Comparison of ENCODE assay signal across 18 mouse cellular contexts in the genomic region with DNA sequence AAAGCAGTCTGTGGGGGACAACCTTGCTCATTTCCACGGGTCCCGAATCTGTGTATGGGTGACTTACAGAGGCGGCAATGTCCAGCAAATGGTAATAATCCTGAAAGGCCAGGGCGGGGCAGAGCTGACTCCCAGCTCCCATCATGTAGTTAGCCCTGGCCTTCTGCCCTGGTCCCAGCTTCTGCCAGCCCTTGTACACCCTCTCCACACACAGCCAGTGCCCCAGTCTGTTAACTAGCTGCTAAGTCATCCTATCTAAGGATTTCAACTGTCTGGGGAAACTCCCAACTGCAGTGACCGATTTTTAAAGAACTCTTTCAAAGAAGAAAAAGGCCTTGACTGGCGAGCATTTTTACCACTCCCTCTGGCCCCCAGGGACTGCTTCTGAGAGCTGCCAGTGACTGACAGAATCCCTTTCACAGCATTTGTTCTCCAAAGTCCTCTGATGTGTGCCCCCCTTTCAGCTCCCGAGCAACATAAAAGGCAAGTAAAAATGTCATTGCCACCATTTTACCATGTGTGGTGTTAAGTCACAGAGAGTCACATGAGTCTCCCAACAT. TPM values are rescaled to one million over a fixed set of nuclear protein-coding genes. Genes with fewer than 3 reads are reported as not detected.
A peak's percentile ranks its signal among the peaks of the same experiment; 100 is the strongest.
DNase-seq lines count a peak whose midpoint lies in the region; ATAC-seq and TF ChIP-seq lines count a peak whose summit lies in the region.
"Had no signal": no experiment of that assay in that cellular context is flagged by ENCODE, and none has a peak within 500 bp of the region (broad histone marks: within the 10 kb centered on the region; RNA-seq: fewer than 3 reads in every experiment).

No protein-coding gene starts in this region.

- H3K9me3 ChIP-seq in hindbrain, embryonic 14.5 days (ENCODE audit: control insufficient read depth, low read length) = no peaks in the 10 kb centered on the region
- H3K9me3 ChIP-seq in hindbrain, embryonic 11.5 days (ENCODE audit: control insufficient read depth, low read length) = no peaks in the 10 kb centered on the region
- no peaks in the 10 kb centered on the region for H3K9me3 ChIP-seq in midbrain, embryonic 13.5 days
- H3K9me3 ChIP-seq in forebrain, embryonic 15.5 days = no peaks in the 10 kb centered on the region
- H3K9me3 ChIP-seq: embryonic facial prominence, embryonic 13.5 days; hindbrain, embryonic 15.5 days had no signal

- H3K4me1 ChIP-seq in hindbrain, embryonic 14.5 days (replicated peaks; ENCODE audit: control insufficient read depth, insufficient read depth, low read length) = peaks cover 8% of the 10 kb centered on the region
- H3K4me1 ChIP-seq in hindbrain, embryonic 11.5 days (replicated peaks; ENCODE audit: control insufficient read depth, insufficient read depth, low read length) = no peaks in the 10 kb centered on the region; the same call in 1 of the 2 replicates
- H3K4me1 ChIP-seq in midbrain, embryonic 13.5 days (replicated peaks) = peaks cover 28% of the 10 kb centered on the region
- H3K4me1 ChIP-seq in forebrain, embryonic 15.5 days = 0 out of 2 replicates have a peak, but pooled peaks cover 4% of the 10 kb centered on the region

- 40% methylated on average over 7 of the region's 7 CpGs for WGBS in hindbrain, embryonic 14.5 days
- WGBS in hindbrain, embryonic 11.5 days = 45% methylated on average over 7 of the region's 7 CpGs
- WGBS in midbrain, embryonic 13.5 days = 32% methylated on average over 7 of the region's 7 CpGs
- 46% methylated on average over 7 of the region's 7 CpGs for WGBS in forebrain, embryonic 15.5 days

- no peak for TF ChIP-seq POLR2A in brain, embryonic 14.5 days (IDR thresholded peaks at IDR 0.05; ENCODE audit: borderline replicate concordance, extremely low read depth, insufficient read depth, insufficient read length, poor library complexity, severe bottlenecking)

- 0 out of 2 replicates have a peak overlapping the region, but pooled peaks have one; percentile 5 for H3K9ac ChIP-seq in hindbrain, embryonic 14.5 days
- H3K9ac ChIP-seq in hindbrain, embryonic 11.5 days (ENCODE audit: low read depth, low read length) = no peak overlapping the region
- H3K9ac ChIP-seq in midbrain, embryonic 13.5 days (replicated peaks) = peak overlapping the region; percentile 7; the same call in 1 of the 2 replicates
- no peak overlapping the region for H3K9ac ChIP-seq in forebrain, embryonic 15.5 days (replicated peaks)
- H3K9ac ChIP-seq: embryonic facial prominence, embryonic 13.5 days; forebrain, postnatal 0 days; hindbrain, embryonic 15.5 days had no signal

- H3K36me3 ChIP-seq in hindbrain, embryonic 14.5 days (replicated peaks; ENCODE audit: control insufficient read depth, insufficient read depth) = no peaks in the 10 kb centered on the region
- no peaks in the 10 kb centered on the region for H3K36me3 ChIP-seq in hindbrain, embryonic 11.5 days (ENCODE audit: control insufficient read depth, insufficient read depth, low read length)
- H3K36me3 ChIP-seq in midbrain, embryonic 13.5 days = no peaks in the 10 kb centered on the region
- no peaks in the 10 kb centered on the region for H3K36me3 ChIP-seq in forebrain, embryonic 15.5 days
- H3K36me3 ChIP-seq: embryonic facial prominence, embryonic 13.5 days; hindbrain, embryonic 15.5 days had no signal

- no peak for TF ChIP-seq CTCF in brain, embryonic 14.5 days (IDR thresholded peaks at IDR 0.05; ENCODE audit: borderline replicate concordance, extremely low read depth, insufficient read depth, insufficient read length)

- H3K27me3 ChIP-seq in hindbrain, embryonic 14.5 days (ENCODE audit: control insufficient read depth, insufficient read depth, low read length) = no peaks in the 10 kb centered on the region
- H3K27me3 ChIP-seq in hindbrain, embryonic 11.5 days (ENCODE audit: control insufficient read depth, insufficient read depth, low read length) = no peaks in the 10 kb centered on the region
- 0 out of 2 replicates have a peak, but pooled peaks cover 2% of the 10 kb centered on the region for H3K27me3 ChIP-seq in midbrain, embryonic 13.5 days
- no peaks in the 10 kb centered on the region for H3K27me3 ChIP-seq in forebrain, embryonic 15.5 days
- H3K27me3 ChIP-seq: hindbrain, embryonic 15.5 days had no signal

- no peak overlapping the region for H3K4me3 ChIP-seq in hindbrain, embryonic 14.5 days (replicated peaks; ENCODE audit: low read length)
- no peak overlapping the region for H3K4me3 ChIP-seq in hindbrain, embryonic 11.5 days (ENCODE audit: low read depth, low read length)
- no peak overlapping the region for H3K4me3 ChIP-seq in midbrain, embryonic 13.5 days (replicated peaks)
- no peak overlapping the region for H3K4me3 ChIP-seq in forebrain, embryonic 15.5 days
- H3K4me3 ChIP-seq: embryonic facial prominence, embryonic 13.5 days; hindbrain, embryonic 15.5 days; layer of hippocampus, adult 2 months; megakaryocyte, embryonic 14.5 days had no signal

- intact Hi-C loops in gastrocnemius, postnatal 36 days (cut with DNase I) = no loop called here

- H3K27ac ChIP-seq in hindbrain, embryonic 14.5 days = no peak overlapping the region
- H3K27ac ChIP-seq in hindbrain, embryonic 11.5 days (ENCODE audit: low read depth, low read length) = no peak overlapping the region
- no peak overlapping the region for H3K27ac ChIP-seq in midbrain, embryonic 13.5 days
- H3K27ac ChIP-seq in forebrain, embryonic 15.5 days (replicated peaks) = no peak overlapping the region
- H3K27ac ChIP-seq: embryonic facial prominence, embryonic 13.5 days; hindbrain, embryonic 15.5 days; layer of hippocampus, adult 2 months had no signal

- no peak for ATAC-seq in hindbrain, embryonic 14.5 days (ENCODE audit: low FRiP score)
- no peak for ATAC-seq in hindbrain, embryonic 11.5 days (ENCODE audit: low FRiP score)
- peak; percentile 25; the same call in 1 of the 2 replicates for ATAC-seq in midbrain, embryonic 13.5 days
- ATAC-seq in forebrain, embryonic 15.5 days (replicated peaks) = no peak
- no peak for ATAC-seq in frontal cortex, adult (ENCODE audit: low TSS enrichment)
- ATAC-seq: forebrain, postnatal 0 days had no signal

- no peak overlapping the region for H3K4me2 ChIP-seq in hindbrain, embryonic 14.5 days (replicated peaks)
- H3K4me2 ChIP-seq in hindbrain, embryonic 11.5 days (replicated peaks; ENCODE audit: low read depth, low read length) = no peak overlapping the region
- no peak overlapping the region for H3K4me2 ChIP-seq in midbrain, embryonic 13.5 days (replicated peaks)
- no peak overlapping the region for H3K4me2 ChIP-seq in forebrain, embryonic 15.5 days (replicated peaks)
- H3K4me2 ChIP-seq: embryonic facial prominence, embryonic 13.5 days; hindbrain, embryonic 15.5 days had no signal

- no peak for DNase-seq in hindbrain, embryonic 14.5 days (ENCODE audit: low spot score)
- DNase-seq in hindbrain, embryonic 11.5 days (ENCODE audit: low spot score) = no peak
- DNase-seq in brain, embryonic 14.5 days (ENCODE audit: low read depth) = peak; percentile 64
- DNase-seq in gastrocnemius, postnatal 36 days = peak; percentile 43 to 44
- DNase-seq in frontal cortex, postnatal 25 days (ENCODE audit: low spot score in 2 of 2) = no peak
- DNase-seq: cerebellum, adult 8-10 months; forebrain, postnatal 0 days; lung, adult 2 months; spleen, adult 18-20 months had no signal

RNA-seq across cellular contexts. Expression of a gene that starts 26.8 kb away (rescaled TPM):
- polyA plus RNA-seq in hindbrain, embryonic 14.5 days (2014; fragmentation: Nextera tagmentation; extraction: Ambion mirVana) = not detected in 2 replicates
- 0.12 TPM in 1 of 2 replicates, not detected in the other for polyA plus RNA-seq in hindbrain, embryonic 11.5 days (2014; fragmentation: Nextera tagmentation; extraction: Ambion mirVana)
- polyA plus RNA-seq in brain, embryonic 14.5 days (2012; rRNA removed) = 0.11 TPM in 1 of 2 replicates, not detected in the other
- total RNA-seq in gastrocnemius, postnatal 36 days (2021) = under 1 TPM in 1 of 2 experiments, not detected in 1; 0.17 TPM
- polyA plus RNA-seq in midbrain, embryonic 13.5 days (2015; fragmentation: Nextera tagmentation; extraction: Ambion mirVana) = not detected in 2 replicates
- polyA plus RNA-seq in forebrain, embryonic 15.5 days (2015; fragmentation: Nextera tagmentation; extraction: Ambion mirVana) = not detected in 2 replicates
- total RNA-seq: forebrain, postnatal 0 days had no signal
- polyA plus RNA-seq: embryonic facial prominence, embryonic 13.5 days; forebrain, postnatal 0 days; hindbrain, embryonic 15.5 days; kidney, embryonic 14.5 days had no signal

RNA-seq across cellular contexts. Expression of a gene that starts 32.2 kb away (rescaled TPM):
- polyA plus RNA-seq in hindbrain, embryonic 14.5 days (2014; fragmentation: Nextera tagmentation; extraction: Ambion mirVana) = 0.09 and 0.26 TPM in 2 replicates
- polyA plus RNA-seq in hindbrain, embryonic 11.5 days (2014; fragmentation: Nextera tagmentation; extraction: Ambion mirVana) = 0.08 and 0.20 TPM in 2 replicates
- 0.11 and 0.18 TPM in 2 replicates for polyA plus RNA-seq in brain, embryonic 14.5 days (2012; rRNA removed)
- total RNA-seq in gastrocnemius, postnatal 36 days (2021) = 10 to 100 TPM; 20.9 to 24.3 TPM
- polyA plus RNA-seq in midbrain, embryonic 13.5 days (2015; fragmentation: Nextera tagmentation; extraction: Ambion mirVana) = 0.09 and 0.15 TPM in 2 replicates
- polyA plus RNA-seq in forebrain, embryonic 15.5 days (2015; fragmentation: Nextera tagmentation; extraction: Ambion mirVana) = 0.10 TPM in 1 of 2 replicates, not detected in the other
- total RNA-seq: forebrain, postnatal 0 days had no signal
- polyA plus RNA-seq: kidney, embryonic 14.5 days had no signal

RNA-seq across cellular contexts. Expression of a gene that starts 45.3 kb away (rescaled TPM):
- polyA plus RNA-seq in hindbrain, embryonic 14.5 days (2014; fragmentation: Nextera tagmentation; extraction: Ambion mirVana) = 281 and 288 TPM in 2 replicates
- polyA plus RNA-seq in hindbrain, embryonic 11.5 days (2014; fragmentation: Nextera tagmentation; extraction: Ambion mirVana) = 321 and 357 TPM in 2 replicates
- polyA plus RNA-seq in brain, embryonic 14.5 days (2012; rRNA removed) = 262 and 287 TPM in 2 replicates
- 100 to 1,000 TPM in 1 of 2 experiments, 10 to 100 TPM in 1; 93.1 to 119 TPM for total RNA-seq in gastrocnemius, postnatal 36 days (2021)
- 280 and 281 TPM in 2 replicates for polyA plus RNA-seq in midbrain, embryonic 13.5 days (2015; fragmentation: Nextera tagmentation; extraction: Ambion mirVana)
- polyA plus RNA-seq in forebrain, embryonic 15.5 days (2015; fragmentation: Nextera tagmentation; extraction: Ambion mirVana) = 273 and 274 TPM in 2 replicates

RNA-seq across cellular contexts. Expression of a gene that starts 46.0 kb away (rescaled TPM):
- polyA plus RNA-seq in hindbrain, embryonic 14.5 days (2014; fragmentation: Nextera tagmentation; extraction: Ambion mirVana) = not detected in 2 replicates
- not detected in 2 replicates for polyA plus RNA-seq in hindbrain, embryonic 11.5 days (2014; fragmentation: Nextera tagmentation; extraction: Ambion mirVana)
- polyA plus RNA-seq in brain, embryonic 14.5 days (2012; rRNA removed) = not detected in 2 replicates
- total RNA-seq in gastrocnemius, postnatal 36 days (2021) = not detected
- polyA plus RNA-seq in midbrain, embryonic 13.5 days (2015; fragmentation: Nextera tagmentation; extraction: Ambion mirVana) = not detected in 2 replicates
- not detected in 2 replicates for polyA plus RNA-seq in forebrain, embryonic 15.5 days (2015; fragmentation: Nextera tagmentation; extraction: Ambion mirVana)
- total RNA-seq: forebrain, postnatal 0 days; layer of hippocampus, adult 2 months had no signal
- polyA plus RNA-seq: embryonic facial prominence, embryonic 13.5 days; forebrain, postnatal 0 days; hindbrain, embryonic 15.5 days; kidney, embryonic 14.5 days; limb, embryonic 11.5 days; lung, adult 2 months had no signal

Comparison
In these comparisons a context has a peak if more than half of its experiments do, and no peak if none do; other contexts are left out.
1. H3K9ac ChIP-seq: peak in hindbrain, embryonic 14.5 days (single experiment) and midbrain, embryonic 13.5 days (single experiment); none in hindbrain, embryonic 11.5 days (single experiment) and forebrain, embryonic 15.5 days (single experiment).
2. DNase-seq: peak in brain, embryonic 14.5 days (single experiment) and gastrocnemius, postnatal 36 days (2 of 2); none in hindbrain, embryonic 14.5 days (single experiment), hindbrain, embryonic 11.5 days (single experiment) and frontal cortex, postnatal 25 days (0 of 2).